Mouse (Mus musculus) embryonic facial prominence, embryonic 13.5 days (tissue): ENCODE measurements around the gene Cacna1d. TPM values are rescaled to one million over a fixed set of nuclear protein-coding genes. Genes with fewer than 3 reads are reported as not detected.

Experiments used
- ATAC-seq: fragments of 200-750 bp; cut with Nextera tagmentation; 2 replicates; pipeline ENCODE4 v1.8.0; 2017; ENCODE audit warnings: low read depth; ENCODE audit not compliant: insufficient number of reproducible peaks, insufficient read depth, low FRiP score, low TSS enrichment
- H3K27ac ChIP-seq: fragments of 300-500 bp; sonication (generic); 2 replicates; pipeline ENCODE4 v1.5.1; 2015; ENCODE audit warnings: moderate library complexity, mild to moderate bottlenecking, inconsistent platforms
- H3K27me3 ChIP-seq: fragments of 300-500 bp; sonication (generic); 2 replicates; pipeline ENCODE4 v1.6.1; 2015; ENCODE audit warnings: mild to moderate bottlenecking, inconsistent platforms
- H3K36me3 ChIP-seq: fragments of 300-500 bp; sonication (generic); 2 replicates; pipeline ENCODE4 v1.6.1; 2015; ENCODE audit warnings: mild to moderate bottlenecking, inconsistent platforms
- H3K4me1 ChIP-seq: fragments of 300-500 bp; sonication (generic); 2 replicates; pipeline ENCODE4 v1.6.1; 2015; ENCODE audit warnings: inconsistent platforms
- H3K4me2 ChIP-seq: fragments of 300-500 bp; sonication (generic); 2 replicates; pipeline ENCODE4 v1.6.1; 2015; ENCODE audit warnings: moderate library complexity, mild to moderate bottlenecking, inconsistent platforms
- H3K4me3 ChIP-seq: fragments of 300-500 bp; sonication (generic); 2 replicates; pipeline ENCODE4 v1.5.1; 2015; ENCODE audit warnings: mild to moderate bottlenecking, inconsistent platforms
- H3K9ac ChIP-seq: fragments of 300-500 bp; sonication (generic); 2 replicates; pipeline ENCODE4 v1.6.1; 2015; ENCODE audit warnings: mild to moderate bottlenecking, inconsistent platforms
- H3K9me3 ChIP-seq: fragments of 300-500 bp; sonication (generic); 2 replicates; pipeline ENCODE4 v1.6.1; 2016; ENCODE audit warnings: inconsistent platforms
- WGBS: fragments of 180-500 bp; shearing (Covaris S2); methylation state at CpG from one replicate; pipeline ENCODE4 v1.1.7; 2015; ENCODE audit warnings: mixed read lengths; 5-methylcytosine and 5-hydroxymethylcytosine counted together
- polyA plus RNA-seq: library from polyadenylated mRNA; unstranded; fragments of >200 nt; fragmentation: Nextera tagmentation; extraction: Ambion mirVana; gene quantifications from 2 replicates; pipeline ENCODE4 v1.2.1, GENCODE M21; 2015

Gene Cacna1d
- polyA plus RNA-seq, 1 experiment from 2014 or later, result 6.6 TPM

GRCm38 (mm10) chr14:30056031-30056766 is 435.1 kb downstream of the Cacna1d start:
- WGBS, result 71% methylated on average over 13 of the region's 13 CpGs
- H3K27me3 ChIP-seq, result no peaks in the 10 kb centered on the region
- H3K9ac ChIP-seq, result no peak overlapping the region
- H3K36me3 ChIP-seq, result no peaks in the 10 kb centered on the region
- H3K4me3 ChIP-seq, result no peak overlapping the region
- no peak overlapping the region for H3K4me2 ChIP-seq
- H3K27ac ChIP-seq, result no peak overlapping the region
- no peak for ATAC-seq
- peaks cover 7% of the 10 kb centered on the region for H3K4me1 ChIP-seq
- H3K9me3 ChIP-seq, result no peaks in the 10 kb centered on the region

GRCm38 (mm10) chr14:30054922-30055321 is 436.3 kb downstream of the Cacna1d start:
- Histone ChIP-seq H3K9ac (no peak overlapping the region), H3K4me3 (no peak overlapping the region), H3K9me3 (no peaks in the 10 kb centered on the region), H3K27ac (no peak overlapping the region), H3K4me2 (no peak overlapping the region), H3K4me1 (peaks cover 7% of the 10 kb centered on the region), H3K36me3 (no peaks in the 10 kb centered on the region), H3K27me3 (no peaks in the 10 kb centered on the region)
- no peak for ATAC-seq
- WGBS, result 78% methylated on average over 7 of the region's 7 CpGs

DNA sequence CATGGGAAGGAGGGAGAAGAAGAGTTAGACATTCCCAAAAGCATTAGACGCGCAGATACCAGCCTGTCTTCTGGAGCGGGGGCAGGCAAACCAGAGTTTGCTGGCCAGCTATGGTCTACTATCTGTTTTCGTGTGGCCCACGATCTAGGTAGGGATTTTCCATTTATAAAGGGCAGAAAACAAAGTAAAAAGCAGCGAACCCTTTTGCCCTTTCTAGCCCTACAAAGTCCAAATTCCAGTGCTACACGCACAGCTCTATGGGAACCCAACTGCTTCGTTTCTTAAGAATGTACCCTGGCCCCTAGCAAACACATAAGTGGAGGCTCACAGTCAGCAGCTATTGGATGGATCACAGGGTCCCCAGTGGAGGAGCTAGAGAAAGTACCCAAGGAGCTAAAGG is 441.0 kb downstream of the Cacna1d start:
- 92% methylated on average over 8 of the region's 8 CpGs for whole genome bisulfite sequencing
- H3K4me3 ChIP-seq, result no peak overlapping the region
- peaks cover 7% of the 10 kb centered on the region for H3K36me3 ChIP-seq
- ATAC-seq, result no peak
- H3K27me3 ChIP-seq, result no peaks in the 10 kb centered on the region
- no peak overlapping the region for H3K27ac ChIP-seq
- no peak overlapping the region for H3K4me2 ChIP-seq
- no peaks in the 10 kb centered on the region for H3K4me1 ChIP-seq
- H3K9me3 ChIP-seq, result no peaks in the 10 kb centered on the region
- H3K9ac ChIP-seq, result no peak overlapping the region

DNA sequence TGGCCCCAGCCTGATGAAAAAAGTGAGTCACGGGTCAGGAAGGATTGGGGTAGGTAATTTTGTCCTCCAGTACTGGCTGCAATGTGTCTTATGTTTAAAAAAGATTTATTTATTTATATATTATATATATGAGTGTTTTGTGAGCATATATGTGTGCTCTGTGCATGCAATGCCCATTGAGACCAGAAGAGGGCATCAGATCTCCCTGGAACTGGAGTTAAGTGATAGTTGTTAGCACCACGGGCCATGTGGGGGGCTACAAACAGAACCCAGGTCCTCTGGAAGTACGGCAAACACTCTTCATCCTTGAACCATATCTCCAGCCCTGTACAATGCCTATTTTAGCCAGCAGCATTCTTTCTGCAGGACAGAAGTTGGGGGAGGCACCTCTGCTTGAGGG is 443.2 kb downstream of the Cacna1d start:
- WGBS, result 87% methylated on average over 3 of the region's 3 CpGs
- Histone ChIP-seq H3K36me3 (peaks cover 7% of the 10 kb centered on the region), H3K27ac (no peak overlapping the region), H3K4me3 (no peak overlapping the region), H3K27me3 (no peaks in the 10 kb centered on the region), H3K9ac (no peak overlapping the region), H3K4me2 (no peak overlapping the region), H3K9me3 (no peaks in the 10 kb centered on the region), H3K4me1 (no peaks in the 10 kb centered on the region)
- no peak for ATAC-seq

DNA sequence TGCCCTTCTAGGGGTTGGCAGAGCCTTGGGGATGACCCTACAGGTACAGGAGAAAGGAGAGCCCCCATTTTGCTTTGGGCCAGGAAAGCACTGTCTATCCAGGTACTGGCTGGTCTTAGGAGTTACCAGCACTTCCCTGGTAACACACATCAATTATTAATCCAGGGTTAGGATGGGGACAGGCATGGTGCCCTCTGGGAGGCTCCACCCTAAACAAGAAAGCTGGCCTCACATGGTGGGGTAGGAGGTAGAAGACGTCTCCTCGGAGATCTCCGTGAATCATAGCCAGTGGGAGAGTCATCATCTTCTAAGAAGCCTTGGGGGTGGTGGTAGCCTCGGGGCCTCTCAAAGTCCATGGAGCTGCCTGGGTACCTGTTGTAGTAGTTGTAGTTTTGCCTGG is 444.3 kb downstream of the Cacna1d start:
- no peaks in the 10 kb centered on the region for H3K27me3 ChIP-seq
- no peak overlapping the region for H3K4me3 ChIP-seq
- no peaks in the 10 kb centered on the region for H3K4me1 ChIP-seq
- WGBS, result 96% methylated on average over 4 of the region's 4 CpGs
- ATAC-seq, result no peak
- no peak overlapping the region for H3K4me2 ChIP-seq
- peaks cover 13% of the 10 kb centered on the region for H3K36me3 ChIP-seq
- no peak overlapping the region for H3K9ac ChIP-seq
- no peaks in the 10 kb centered on the region for H3K9me3 ChIP-seq
- H3K27ac ChIP-seq, result no peak overlapping the region

GRCm38 (mm10) chr14:30045704-30046220 is 445.5 kb downstream of the Cacna1d start:
- ATAC-seq, result no peak
- WGBS, result 88% methylated on average over 8 of the region's 8 CpGs

GRCm38 (mm10) chr14:30045239-30045638 is 446.0 kb downstream of the Cacna1d start:
- no peak for ATAC-seq

More at GRCm38 (mm10) chr14:30045704-30046220, 445.5 kb downstream of the Cacna1d start:
- Histone ChIP-seq H3K4me2 (no peak overlapping the region), H3K4me3 (no peak overlapping the region), H3K9me3 (no peaks in the 10 kb centered on the region), H3K9ac (no peak overlapping the region), H3K4me1 (no peaks in the 10 kb centered on the region), H3K36me3 (peaks cover 15% of the 10 kb centered on the region), H3K27ac (no peak overlapping the region), H3K27me3 (no peaks in the 10 kb centered on the region)

GRCm38 (mm10) chr14:30043356-30043940 is 447.8 kb downstream of the Cacna1d start:
- peaks cover 12% of the 10 kb centered on the region for H3K36me3 ChIP-seq
- no peaks in the 10 kb centered on the region for H3K27me3 ChIP-seq
- ATAC-seq, result no peak
- H3K27ac ChIP-seq, result no peak overlapping the region
- H3K4me1 ChIP-seq, result no peaks in the 10 kb centered on the region
- H3K4me2 ChIP-seq, result no peak overlapping the region
- H3K9ac ChIP-seq, result no peak overlapping the region
- H3K9me3 ChIP-seq, result no peaks in the 10 kb centered on the region
- 90% methylated on average over 7 of the region's 7 CpGs for WGBS
- H3K4me3 ChIP-seq, result no peak overlapping the region

More at GRCm38 (mm10) chr14:30045239-30045638, 446.0 kb downstream of the Cacna1d start:
- Histone ChIP-seq H3K27ac (no peak overlapping the region), H3K4me2 (no peak overlapping the region), H3K4me1 (no peaks in the 10 kb centered on the region), H3K9me3 (no peaks in the 10 kb centered on the region), H3K4me3 (no peak overlapping the region), H3K36me3 (peaks cover 15% of the 10 kb centered on the region), H3K9ac (no peak overlapping the region), H3K27me3 (no peaks in the 10 kb centered on the region)
- 86% methylated on average over 10 of the region's 10 CpGs for WGBS

DNA sequence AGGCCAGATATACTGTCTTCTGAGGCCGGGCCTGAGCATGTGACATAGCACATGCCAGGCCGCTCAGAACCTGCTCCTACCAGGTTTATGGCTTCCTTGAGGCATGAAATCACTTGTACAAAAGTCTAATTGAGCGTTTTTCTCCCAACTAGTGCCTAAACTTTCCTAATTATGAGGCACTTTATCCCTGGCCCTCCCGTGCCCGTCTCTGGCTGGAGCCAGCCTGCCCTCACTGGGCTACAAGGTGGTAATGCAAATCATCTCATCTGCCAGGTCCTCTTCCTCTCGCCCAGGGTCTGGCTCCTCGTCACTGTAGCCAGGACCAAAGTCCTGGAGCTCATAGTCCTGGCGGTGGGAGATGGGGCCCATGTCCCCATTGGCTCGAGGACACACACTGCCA is 449.4 kb downstream of the Cacna1d start:
- Histone ChIP-seq H3K36me3 (peaks cover 8% of the 10 kb centered on the region), H3K4me2 (no peak overlapping the region), H3K9ac (no peak overlapping the region), H3K27ac (no peak overlapping the region), H3K4me1 (no peaks in the 10 kb centered on the region), H3K4me3 (no peak overlapping the region), H3K9me3 (no peaks in the 10 kb centered on the region), H3K27me3 (no peaks in the 10 kb centered on the region)
- WGBS, result 84% methylated on average over 9 of the region's 9 CpGs
- ATAC-seq, result no peak

DNA sequence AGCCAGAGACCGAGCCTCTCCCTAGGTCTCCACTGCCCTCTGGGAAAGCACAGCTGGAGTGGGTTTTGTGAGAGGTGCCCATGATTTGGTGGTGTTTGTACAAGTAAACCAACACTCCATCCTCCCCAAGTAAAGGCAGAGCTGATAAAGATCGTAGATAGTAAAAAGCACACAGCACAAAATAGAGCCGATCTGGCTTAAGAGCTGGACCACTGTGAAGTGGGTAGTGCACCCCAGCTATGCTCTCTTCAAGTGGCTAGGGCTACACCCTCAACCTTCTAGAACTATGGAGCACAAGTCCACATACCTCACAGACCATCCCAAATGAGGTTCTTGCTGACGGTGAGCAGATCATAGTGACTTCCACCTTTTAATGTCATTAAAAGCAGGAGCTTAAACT is 451.8 kb downstream of the Cacna1d start:
- Histone ChIP-seq H3K4me1 (no peaks in the 10 kb centered on the region), H3K4me3 (no peak overlapping the region), H3K27me3 (no peaks in the 10 kb centered on the region), H3K36me3 (peaks cover 8% of the 10 kb centered on the region), H3K4me2 (no peak overlapping the region), H3K27ac (no peak overlapping the region), H3K9me3 (no peaks in the 10 kb centered on the region), H3K9ac (no peak overlapping the region)
- WGBS, result 70% methylated on average over 4 of the region's 4 CpGs
- no peak for ATAC-seq

DNA sequence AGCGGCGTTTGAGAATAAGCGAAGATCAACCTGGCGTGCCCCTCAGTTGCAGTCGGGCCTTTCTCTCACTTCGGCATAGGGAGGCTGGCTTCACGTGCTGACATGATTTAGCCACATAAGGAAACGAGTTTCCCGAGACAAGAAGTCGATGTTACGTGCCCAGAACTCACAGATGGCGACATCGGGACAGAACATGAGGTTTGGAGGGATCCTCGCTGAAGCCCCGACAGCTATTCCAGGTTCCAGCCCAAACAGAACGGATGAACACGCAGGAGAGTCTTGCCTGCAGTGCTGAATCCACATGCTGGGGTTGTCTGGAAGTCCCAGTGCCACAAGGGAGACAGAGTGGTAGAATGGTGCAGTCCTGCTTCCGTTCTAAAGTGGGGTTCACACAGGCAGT is 452.8 kb downstream of the Cacna1d start:
- 89% methylated on average over 18 of the region's 18 CpGs for WGBS
- Histone ChIP-seq H3K9ac (no peak overlapping the region), H3K27me3 (no peaks in the 10 kb centered on the region)

DNA sequence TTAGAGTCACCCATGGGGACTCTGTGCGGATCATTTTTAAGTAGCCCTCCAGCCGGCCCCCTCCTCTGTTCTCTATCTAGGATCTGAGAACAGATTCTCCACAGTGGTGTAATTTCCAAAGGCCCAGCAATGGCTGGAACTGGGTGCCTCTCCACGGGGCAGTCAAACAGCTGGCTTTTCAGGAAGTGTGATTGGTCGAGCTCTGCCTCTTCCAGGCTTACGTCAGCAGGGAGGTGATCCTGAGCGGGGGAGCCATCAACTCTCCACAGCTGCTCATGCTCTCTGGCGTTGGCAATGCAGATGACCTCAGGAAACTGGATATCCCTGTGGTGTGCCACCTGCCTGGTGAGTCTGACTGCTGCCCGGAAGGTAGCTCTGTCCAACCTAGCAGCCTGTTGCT is 457.9 kb downstream of the Cacna1d start:
- H3K9me3 ChIP-seq, result no peaks in the 10 kb centered on the region
- no peaks in the 10 kb centered on the region for H3K27me3 ChIP-seq
- H3K27ac ChIP-seq, result no peak overlapping the region
- 48% methylated on average over 8 of the region's 8 CpGs for WGBS
- H3K4me3 ChIP-seq, result no peak overlapping the region
- no peaks in the 10 kb centered on the region for H3K4me1 ChIP-seq
- no peak for ATAC-seq
- H3K36me3 ChIP-seq, result no peaks in the 10 kb centered on the region
- H3K9ac ChIP-seq, result no peak overlapping the region
- H3K4me2 ChIP-seq, result no peak overlapping the region

More for the DNA sequence above, 452.8 kb downstream of the Cacna1d start:
- H3K27ac ChIP-seq, result no peak overlapping the region
- ATAC-seq, result no peak
- H3K4me1 ChIP-seq, result no peaks in the 10 kb centered on the region
- H3K9me3 ChIP-seq, result no peaks in the 10 kb centered on the region
- H3K36me3 ChIP-seq, result peaks cover 8% of the 10 kb centered on the region
- no peak overlapping the region for H3K4me3 ChIP-seq
- H3K4me2 ChIP-seq, result no peak overlapping the region
